Mouse (Mus musculus) intestine, embryonic 14.5 days (tissue): ENCODE data around the gene Fkbp8. TPM values are rescaled to one million over a fixed set of nuclear protein-coding genes. Genes with fewer than 3 reads are reported as not detected.

Experiments
- ATAC-seq: fragments of 200-750 bp; cut with Nextera tagmentation; replicated peaks from 2 replicates; pipeline ENCODE4 v1.8.0; 2017; ENCODE audit warnings: low read depth, moderate number of reproducible peaks, moderate TSS enrichment, moderate library complexity; ENCODE audit not compliant: low FRiP score, low TSS enrichment
- DNase-seq: peaks from one replicate; pipeline ENCODE4 v3.0.0-alpha.2; 2018; ENCODE audit warnings: low spot score
- H3K27ac ChIP-seq: fragments of 300-500 bp; sonication (generic); 2 replicates; pipeline ENCODE4 v1.5.1; 2014; ENCODE audit warnings: low read depth, mild to moderate bottlenecking, control low read depth
- H3K27me3 ChIP-seq: fragments of 300-500 bp; sonication (generic); replicated peaks from 2 replicates; pipeline ENCODE4 v1.6.1; 2014; ENCODE audit warnings: low read length, control low read depth; ENCODE audit not compliant: control insufficient read depth, insufficient read depth
- H3K36me3 ChIP-seq: fragments of 300-500 bp; sonication (generic); 2 replicates; pipeline ENCODE4 v1.6.1; 2014; ENCODE audit warnings: low read length, control low read depth; ENCODE audit not compliant: control insufficient read depth, insufficient read depth
- H3K4me1 ChIP-seq: fragments of 300-500 bp; sonication (generic); replicated peaks from 2 replicates; pipeline ENCODE4 v1.6.1; 2014; ENCODE audit warnings: low read length, control low read depth, mixed read lengths; ENCODE audit not compliant: control insufficient read depth, insufficient read depth
- H3K4me2 ChIP-seq: fragments of 300-500 bp; sonication (generic); 2 replicates; pipeline ENCODE4 v1.6.1; 2014; ENCODE audit warnings: low read length
- H3K4me3 ChIP-seq: fragments of 300-500 bp; sonication (generic); 2 replicates; pipeline ENCODE4 v1.5.1; 2014; ENCODE audit warnings: low read depth, low read length, control low read depth, mixed read lengths
- H3K9ac ChIP-seq: fragments of 300-500 bp; sonication (generic); 2 replicates; pipeline ENCODE4 v1.6.1; 2014; ENCODE audit warnings: mild to moderate bottlenecking, low read length
- H3K9me3 ChIP-seq: fragments of 300-500 bp; sonication (generic); 2 replicates; pipeline ENCODE4 v1.6.1; 2016; ENCODE audit warnings: low read length, control low read depth; ENCODE audit not compliant: control insufficient read depth
- WGBS: fragments of 180-500 bp; shearing (Covaris S2); extraction: QIAGEN DNeasy Blood & Tissue Kit; methylation state at CpG from one replicate; pipeline ENCODE4 v1.1.7; 2014; 5-methylcytosine and 5-hydroxymethylcytosine counted together
- polyA plus RNA-seq: library from polyadenylated mRNA; unstranded; fragments of >200 nt; fragmentation: Nextera tagmentation; extraction: Ambion mirVana; gene quantifications from 2 replicates; pipeline ENCODE4 v1.2.1, GENCODE M21; 2014

The Fkbp8 gene
- polyA plus RNA-seq, 1 experiment from 2014 or later, result 278 TPM

DNA sequence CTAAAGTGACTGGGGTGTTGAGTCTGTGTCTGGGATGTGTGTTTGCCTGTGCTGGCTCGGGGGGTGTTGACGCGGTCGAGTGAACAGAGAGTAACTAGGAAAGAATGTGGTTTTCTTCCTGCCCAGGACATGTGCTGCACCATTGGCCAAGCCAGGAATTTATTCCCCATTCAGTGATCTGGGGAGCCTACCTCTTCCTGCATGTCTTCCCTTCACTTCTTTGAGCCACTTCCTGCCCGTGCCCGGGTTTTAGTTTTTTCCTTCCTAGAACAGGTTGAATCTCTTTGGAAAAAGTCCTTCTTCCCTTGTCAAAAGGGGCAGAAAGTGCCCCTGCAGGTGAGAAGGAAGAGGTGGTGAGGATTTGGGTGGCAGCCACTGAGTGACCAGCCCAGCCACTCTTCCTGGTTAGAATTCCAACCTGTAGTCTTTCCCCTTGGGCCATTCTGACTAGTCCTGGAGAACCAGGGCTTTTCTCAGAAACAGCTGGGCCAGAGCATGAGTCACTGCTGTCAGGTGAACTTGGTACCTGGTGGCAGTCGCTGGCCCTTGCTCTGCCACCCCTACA, 13.1 kb downstream of the Fkbp8 start:
- H3K36me3 ChIP-seq, result peaks cover 15% of the 10 kb centered on the region
- no peaks in the 10 kb centered on the region for H3K27me3 ChIP-seq
- H3K4me2 ChIP-seq, result peak overlapping the region; percentile 96
- no peaks in the 10 kb centered on the region for H3K9me3 ChIP-seq
- peaks cover 26% of the 10 kb centered on the region for H3K4me1 ChIP-seq
- 44% methylated on average over 7 of the region's 7 CpGs for WGBS
- ATAC-seq, result no peak
- no peak overlapping the region for H3K27ac ChIP-seq
- DNase-seq, result no peak
- peak overlapping the region; percentile 79 for H3K4me3 ChIP-seq
- peak overlapping the region; percentile 84 for H3K9ac ChIP-seq

DNA sequence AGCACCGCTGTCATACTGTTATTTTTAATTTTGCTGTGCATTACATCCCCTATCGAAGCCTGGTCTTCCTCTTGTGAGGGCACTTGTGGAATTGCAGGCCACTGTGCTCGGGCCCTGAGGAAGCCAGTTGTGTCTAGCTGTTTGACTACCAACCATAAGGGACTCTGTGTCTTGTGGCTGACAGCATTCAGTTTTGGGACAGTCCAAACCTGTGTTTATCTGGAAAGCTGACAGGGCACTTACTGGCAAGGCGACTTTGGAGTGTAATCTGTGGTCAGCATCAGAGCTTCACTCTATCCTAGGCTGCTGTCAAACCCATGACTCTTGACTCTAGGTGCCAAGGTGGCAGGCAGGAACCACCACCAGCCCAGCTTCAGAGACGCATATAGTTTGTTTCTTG, 13.6 kb downstream of the Fkbp8 start:
- 83% methylated on average over 5 of the region's 5 CpGs for WGBS
- no peaks in the 10 kb centered on the region for H3K9me3 ChIP-seq
- H3K36me3 ChIP-seq, result peaks cover 10% of the 10 kb centered on the region
- H3K27me3 ChIP-seq, result no peaks in the 10 kb centered on the region
- no peak for DNase-seq
- peaks cover 26% of the 10 kb centered on the region for H3K4me1 ChIP-seq
- H3K9ac ChIP-seq, result peak overlapping the region; percentile 84
- peak overlapping the region; percentile 96 for H3K4me2 ChIP-seq
- ATAC-seq, result no peak
- H3K4me3 ChIP-seq, result peak overlapping the region; percentile 79; the same call in 1 of the 2 replicates
- H3K27ac ChIP-seq, result no peak overlapping the region

DNA sequence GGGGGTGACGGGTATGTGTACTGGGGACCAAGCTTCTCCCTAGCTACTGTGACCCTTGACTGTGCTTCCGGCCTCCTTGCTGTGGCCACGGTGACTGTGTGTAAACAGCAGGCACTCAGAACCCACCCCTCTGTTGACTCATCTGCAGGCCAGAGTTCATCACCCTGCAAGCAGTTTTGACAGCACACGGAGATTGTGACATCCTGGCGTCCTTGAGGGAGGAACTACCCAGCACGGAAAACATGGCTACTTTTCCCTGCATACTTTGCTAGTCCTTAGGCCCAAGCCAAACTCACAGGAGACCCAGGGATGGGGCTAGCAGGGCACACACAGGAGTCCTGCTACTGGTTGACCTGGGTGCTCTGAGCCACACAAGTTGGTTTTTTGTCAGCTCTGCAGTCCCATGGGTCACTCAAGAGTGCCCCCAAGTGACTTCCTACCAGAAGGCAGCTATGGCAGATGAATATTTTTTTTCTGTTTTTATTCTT, 16.7 kb downstream of the Fkbp8 start:
- Histone ChIP-seq H3K27ac (no peak overlapping the region), H3K4me1 (peaks cover 26% of the 10 kb centered on the region), H3K4me2 (no peak overlapping the region), H3K27me3 (no peaks in the 10 kb centered on the region), H3K36me3 (no peaks in the 10 kb centered on the region), H3K4me3 (no peak overlapping the region), H3K9me3 (no peaks in the 10 kb centered on the region), H3K9ac (no peak overlapping the region)
- ATAC-seq (no peak), DNase-seq (no peak)
- WGBS, result 53% methylated on average over 6 of the region's 6 CpGs

DNA sequence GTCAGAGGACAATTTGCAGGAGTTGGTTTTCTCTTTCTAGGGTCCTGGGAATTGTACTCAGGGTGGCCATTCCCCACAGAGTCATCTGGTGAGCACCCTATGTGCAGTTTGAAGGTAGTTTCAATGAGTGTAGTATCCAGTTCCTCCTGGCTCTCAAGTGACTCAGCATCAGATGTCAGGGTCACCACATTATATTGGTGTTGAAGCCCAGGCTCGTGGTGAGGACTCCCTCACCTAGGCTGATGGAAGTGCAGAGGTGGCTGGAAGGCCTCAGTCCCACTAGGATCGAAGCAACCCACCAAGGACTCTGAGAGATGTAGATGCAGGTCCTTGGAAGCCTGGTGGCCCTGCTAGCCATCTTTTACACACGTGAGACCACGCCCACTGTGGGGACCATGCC, 18.9 kb downstream of the Fkbp8 start:
- Histone ChIP-seq H3K4me1 (peaks cover 12% of the 10 kb centered on the region), H3K27ac (no peak overlapping the region), H3K9me3 (no peaks in the 10 kb centered on the region), H3K27me3 (no peaks in the 10 kb centered on the region), H3K36me3 (no peaks in the 10 kb centered on the region), H3K9ac (no peak overlapping the region), H3K4me3 (no peak overlapping the region), H3K4me2 (no peak overlapping the region)
- no peak for DNase-seq
- no peak for ATAC-seq
- WGBS, result 83% methylated on average over 4 of the region's 4 CpGs

DNA sequence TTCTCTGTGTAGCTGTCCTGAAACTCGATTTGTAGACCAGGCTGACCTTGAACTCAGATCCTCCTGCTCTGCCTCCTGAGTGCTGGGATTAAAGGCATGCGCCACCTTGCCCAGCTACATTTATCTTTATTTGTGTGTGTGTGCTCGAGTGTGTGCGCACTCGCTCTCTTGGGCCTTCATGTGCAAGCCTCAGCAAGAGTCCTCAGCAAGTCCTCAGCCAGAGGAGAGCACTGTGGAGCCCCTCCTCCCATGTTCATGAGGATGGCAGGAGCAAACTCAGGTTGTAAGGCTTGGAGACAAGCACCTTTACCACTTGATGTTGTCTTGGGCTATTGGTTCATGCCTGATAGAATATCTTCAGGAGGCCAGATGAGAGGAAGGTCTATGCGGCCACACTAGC, 20.2 kb downstream of the Fkbp8 start:
- WGBS, result 89% methylated on average over 6 of the region's 6 CpGs
- ATAC-seq, result no peak

DNA sequence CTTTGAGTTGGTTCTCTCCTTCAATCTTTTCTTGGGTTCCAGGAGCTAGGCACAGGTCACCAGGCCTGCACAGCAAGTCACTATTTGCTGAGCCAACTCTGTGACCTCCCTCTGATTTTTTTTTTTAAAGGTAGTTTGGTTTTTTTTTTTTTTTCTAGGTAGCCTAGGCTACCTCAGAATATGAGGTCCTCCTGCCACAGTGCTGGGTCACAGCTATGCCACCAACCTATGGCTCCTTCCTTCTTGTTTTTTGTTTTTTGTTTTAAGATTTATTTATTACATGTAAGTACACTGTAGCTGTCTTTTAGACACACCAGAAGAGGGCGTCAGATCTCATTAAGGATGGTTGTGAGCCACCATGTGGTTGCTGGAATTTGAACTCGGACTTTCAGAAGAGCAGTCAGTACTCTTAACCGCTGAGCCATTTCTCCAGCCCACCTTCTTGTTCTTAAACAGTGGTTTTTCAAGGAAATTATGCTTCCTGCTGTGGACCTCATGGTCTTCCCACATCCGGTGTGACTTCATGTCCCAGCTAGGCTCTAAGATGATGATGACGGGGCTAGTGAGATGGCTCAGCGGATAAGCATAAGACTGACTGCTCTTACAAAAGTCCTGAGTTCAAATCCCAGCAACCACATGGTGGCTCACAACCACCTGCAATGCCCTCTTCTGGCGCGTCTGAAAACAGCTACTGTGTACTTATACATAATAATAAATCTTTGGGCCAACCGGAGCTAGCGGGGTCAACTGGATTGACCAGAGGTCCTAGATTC, 22.1 kb downstream of the Fkbp8 start:
- Histone ChIP-seq H3K4me2 (no peak overlapping the region), H3K4me1 (peaks cover 18% of the 10 kb centered on the region), H3K4me3 (no peak overlapping the region), H3K9ac (no peak overlapping the region), H3K9me3 (no peaks in the 10 kb centered on the region), H3K36me3 (no peaks in the 10 kb centered on the region), H3K27me3 (no peaks in the 10 kb centered on the region), H3K27ac (no peak overlapping the region)
- DNase-seq, result no peak
- 92% methylated on average over 10 of the region's 10 CpGs for WGBS
- no peak for ATAC-seq

More for the DNA sequence above, 20.2 kb downstream of the Fkbp8 start:
- Histone ChIP-seq H3K4me3 (no peak overlapping the region), H3K36me3 (no peaks in the 10 kb centered on the region), H3K4me1 (peaks cover 13% of the 10 kb centered on the region), H3K9ac (no peak overlapping the region), H3K9me3 (no peaks in the 10 kb centered on the region), H3K27ac (no peak overlapping the region), H3K4me2 (no peak overlapping the region), H3K27me3 (no peaks in the 10 kb centered on the region)
- DNase-seq, result no peak

DNA sequence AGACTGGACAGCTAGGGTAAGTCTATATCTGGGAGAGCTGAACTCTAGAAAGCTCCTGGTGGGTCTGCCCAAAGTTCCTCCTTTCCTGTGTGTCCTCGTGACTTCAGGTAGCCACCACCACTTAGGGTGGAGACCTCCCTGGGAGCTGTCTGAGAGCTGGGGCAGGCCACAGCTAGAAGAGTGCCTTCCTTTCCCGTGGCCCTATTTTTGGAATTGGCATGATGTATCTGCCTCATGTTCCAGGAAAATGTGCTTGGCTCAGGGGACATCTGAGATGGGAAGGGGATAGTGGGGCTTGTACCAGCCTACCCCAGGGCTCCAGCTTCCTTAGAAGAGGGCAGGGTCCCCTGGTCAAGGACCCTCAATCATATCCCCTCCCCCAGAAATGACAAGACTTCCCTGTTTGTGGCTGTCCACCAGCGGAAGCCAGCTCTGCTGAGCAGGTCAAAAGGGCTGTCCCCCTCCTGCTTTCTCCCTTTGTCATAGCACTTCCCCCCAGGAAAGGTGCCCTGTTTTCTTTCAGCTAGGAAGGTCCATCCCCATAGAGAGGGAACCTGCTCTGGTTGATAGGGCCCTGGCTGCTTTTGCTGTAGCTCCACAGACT, 24.1 kb downstream of the Fkbp8 start:
- H3K4me2 ChIP-seq, result no peak overlapping the region
- H3K27ac ChIP-seq, result no peak overlapping the region

DNA sequence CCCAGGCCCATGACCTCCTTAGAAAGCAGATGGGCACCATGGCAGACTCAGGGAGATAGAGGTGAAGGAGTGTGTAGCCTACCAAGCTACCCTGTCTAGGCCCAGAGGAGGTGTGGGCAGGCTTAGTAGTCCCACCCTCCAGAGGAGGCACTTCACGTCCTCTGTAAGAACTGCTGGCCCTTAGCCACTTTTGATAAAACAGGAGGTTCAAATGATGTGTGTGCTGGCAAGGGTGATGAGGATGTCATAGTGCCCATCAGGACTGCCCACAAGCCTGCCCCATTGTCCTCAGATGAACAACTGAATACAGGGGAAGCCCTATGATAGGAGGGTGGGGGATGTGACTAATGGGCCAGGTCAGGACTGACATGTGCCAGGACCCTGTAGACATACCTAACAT, 25.3 kb downstream of the Fkbp8 start:
- 53% methylated on average over 1 of the region's 1 CpGs for WGBS
- Histone ChIP-seq H3K4me2 (no peak overlapping the region), H3K4me1 (peaks cover 18% of the 10 kb centered on the region), H3K9me3 (no peaks in the 10 kb centered on the region), H3K27me3 (no peaks in the 10 kb centered on the region), H3K27ac (no peak overlapping the region), H3K4me3 (no peak overlapping the region), H3K9ac (no peak overlapping the region), H3K36me3 (no peaks in the 10 kb centered on the region)
- DNase-seq (no peak), ATAC-seq (no peak)

More for the DNA sequence above, 24.1 kb downstream of the Fkbp8 start:
- ATAC-seq (no peak), DNase-seq (no peak)
- no peaks in the 10 kb centered on the region for H3K27me3 ChIP-seq
- H3K36me3 ChIP-seq, result no peaks in the 10 kb centered on the region
- no peaks in the 10 kb centered on the region for H3K9me3 ChIP-seq
- H3K4me3 ChIP-seq, result no peak overlapping the region
- H3K9ac ChIP-seq, result no peak overlapping the region
- 61% methylated on average over 3 of the region's 3 CpGs for WGBS
- peaks cover 18% of the 10 kb centered on the region for H3K4me1 ChIP-seq
